Mouse (Mus musculus): ENCODE data around the gene H1foo. TPM values are rescaled to one million over a fixed set of nuclear protein-coding genes. Genes with fewer than 3 reads are reported as not detected.
A peak's percentile ranks its signal among the peaks of the same experiment; 100 is the strongest.

The H1foo gene
- total RNA-seq, 2 experiments from 2014 or later: not detected

GRCm38 (mm10) chr6:115975606-115976005, 30.9 kb downstream of the H1foo start:
- DNase-seq: no peak
- intact Hi-C loops (cut with DNase I; ENCODE audit: low total_unique reads): no loop called here

GRCm38 (mm10) chr6:115977810-115978209, 33.1 kb downstream of the H1foo start:
- no peak for DNase-seq
- intact Hi-C loops (cut with DNase I; ENCODE audit: low total_unique reads): no loop called here

GRCm38 (mm10) chr6:115978596-115978995, 33.9 kb downstream of the H1foo start:
- no peak for DNase-seq
- intact Hi-C loops (cut with DNase I; ENCODE audit: low total_unique reads): no loop called here

- no peak for DNase-seq
- intact Hi-C loops (cut with DNase I; ENCODE audit: low total_unique reads): no loop called here
Measured at GRCm38 (mm10) chr6:115982889-115983288, 38.2 kb downstream of the H1foo start.

GRCm38 (mm10) chr6:115983306-115984038, 38.7 kb downstream of the H1foo start:
- DNase-seq: no peak
- intact Hi-C loops (cut with DNase I; ENCODE audit: low total_unique reads): no loop called here

GRCm38 (mm10) chr6:115984580-115984979, 39.8 kb downstream of the H1foo start:
- DNase-seq: no peak
- intact Hi-C loops (cut with DNase I; ENCODE audit: low total_unique reads): no loop called here

- intact Hi-C loops (cut with DNase I; ENCODE audit: low total_unique reads): no loop called here
Measured at GRCm38 (mm10) chr6:115985622-115986021, 40.9 kb downstream of the H1foo start.

GRCm38 (mm10) chr6:115986472-115987095, 41.8 kb downstream of the H1foo start:
- no peak for DNase-seq
- intact Hi-C loops (cut with DNase I; ENCODE audit: low total_unique reads): no loop called here

More at GRCm38 (mm10) chr6:115985622-115986021, 40.9 kb downstream of the H1foo start:
- no peak for DNase-seq

GRCm38 (mm10) chr6:115987096-115987747, 42.5 kb downstream of the H1foo start:
- intact Hi-C loops (cut with DNase I; ENCODE audit: low total_unique reads): no loop called here
- DNase-seq: no peak

GRCm38 (mm10) chr6:115989032-115989431, 44.3 kb downstream of the H1foo start:
- no peak for DNase-seq
- intact Hi-C loops (cut with DNase I; ENCODE audit: low total_unique reads): no loop called here

- intact Hi-C loops (cut with DNase I; ENCODE audit: low total_unique reads): no loop called here
- no peak for DNase-seq
Measured at GRCm38 (mm10) chr6:115989607-115990006, 44.9 kb downstream of the H1foo start.

- no peak for DNase-seq
- intact Hi-C loops (cut with DNase I; ENCODE audit: low total_unique reads): no loop called here
Measured at GRCm38 (mm10) chr6:115990056-115990455, 45.3 kb downstream of the H1foo start.

- intact Hi-C loops (cut with DNase I; ENCODE audit: low total_unique reads): no loop called here
- no peak for DNase-seq
Measured at GRCm38 (mm10) chr6:115990479-115990878, 45.7 kb downstream of the H1foo start.

- intact Hi-C loops (cut with DNase I; ENCODE audit: low total_unique reads): no loop called here
- DNase-seq: peak; percentile 52
Measured at GRCm38 (mm10) chr6:115991108-115991880, 46.6 kb downstream of the H1foo start.

GRCm38 (mm10) chr6:115991881-115992620, 47.3 kb downstream of the H1foo start:
- intact Hi-C loops (cut with DNase I; ENCODE audit: low total_unique reads): no loop called here
- no peak for DNase-seq

- no peak for DNase-seq
- intact Hi-C loops (cut with DNase I; ENCODE audit: low total_unique reads): no loop called here
Measured at GRCm38 (mm10) chr6:115992981-115993380, 48.2 kb downstream of the H1foo start.

- intact Hi-C loops (cut with DNase I; ENCODE audit: low total_unique reads): no loop called here
- peak; percentile 43 for DNase-seq
Measured at GRCm38 (mm10) chr6:115993463-115994145, 48.9 kb downstream of the H1foo start.

GRCm38 (mm10) chr6:115994146-115994876, 49.6 kb downstream of the H1foo start:
- peak; percentile 57 for DNase-seq

More at GRCm38 (mm10) chr6:115994146-115994876, 49.6 kb downstream of the H1foo start:
- intact Hi-C loops (cut with DNase I; ENCODE audit: low total_unique reads): no loop called here
